Mouse (Mus musculus) spleen, adult 18-20 months (tissue): ENCODE measurements at regions not wholly inside any gene's neighbourhood (a gene's known extent, or its start where the extent isn't known, plus 50 kb on each side); places are given as distances from the start of the nearest gene placed in this dataset.

Experiments
- DNase-seq, 2 experiments: peaks; one replicate each; pipeline ENCODE4 v3.0.0; 2022; ENCODE audit warnings: mixed read lengths in 2 of 2

- DNase-seq, result no peak
These were observed 359.3 kb downstream of the Cenpc1 start for GRCm38 (mm10) chr5:85706084-85706483.

GRCm38 (mm10) chr5:85677872-85678271 lies 387.5 kb downstream of the Cenpc1 start:
- no peak for DNase-seq

GRCm38 (mm10) chr5:85671121-85671520 lies 394.3 kb downstream of the Cenpc1 start:
- DNase-seq, result no peak

- no peak for DNase-seq
These were observed 403.9 kb downstream of the Cenpc1 start for GRCm38 (mm10) chr5:85661487-85661886.

GRCm38 (mm10) chr5:85621078-85621477 lies 444.3 kb downstream of the Cenpc1 start:
- no peak for DNase-seq

GRCm38 (mm10) chr5:85614783-85615182 lies 450.6 kb downstream of the Cenpc1 start:
- no peak for DNase-seq

- no peak for DNase-seq
These were observed 452.8 kb downstream of the Cenpc1 start for GRCm38 (mm10) chr5:85612606-85613005.

- no peak for DNase-seq
These were observed 456.3 kb downstream of the Cenpc1 start for GRCm38 (mm10) chr5:85609104-85609503.

- DNase-seq, result no peak
These were observed 467.2 kb downstream of the Cenpc1 start for GRCm38 (mm10) chr5:85598164-85598563.

GRCm38 (mm10) chr5:85595082-85595447 lies 470.3 kb downstream of the Cenpc1 start:
- no peak for DNase-seq

- DNase-seq, result no peak
These were observed 470.8 kb downstream of the Cenpc1 start for GRCm38 (mm10) chr5:85594413-85595081.

GRCm38 (mm10) chr5:85592236-85592635 lies 473.1 kb downstream of the Cenpc1 start:
- DNase-seq, result no peak

- no peak for DNase-seq
These were observed 478.7 kb downstream of the Cenpc1 start for GRCm38 (mm10) chr5:85586727-85587126.

GRCm38 (mm10) chr5:85572531-85572930 lies 492.9 kb downstream of the Cenpc1 start:
- no peak for DNase-seq

- DNase-seq, result no peak
These were observed 493.4 kb downstream of the Cenpc1 start for GRCm38 (mm10) chr5:85571967-85572366.

GRCm38 (mm10) chr5:85571381-85571780 lies 494.0 kb downstream of the Cenpc1 start:
- DNase-seq, result no peak

GRCm38 (mm10) chr5:85536329-85536728 lies 529.1 kb downstream of the Cenpc1 start:
- DNase-seq, result no peak

GRCm38 (mm10) chr5:85525385-85526194 lies 539.8 kb downstream of the Cenpc1 start:
- DNase-seq, result no peak

- no peak for DNase-seq
These were observed 560.1 kb downstream of the Cenpc1 start for GRCm38 (mm10) chr5:85505244-85505643.

- no peak for DNase-seq
These were observed 568.1 kb downstream of the Cenpc1 start for GRCm38 (mm10) chr5:85497261-85497660.

- DNase-seq, result no peak
These were observed 579.6 kb downstream of the Cenpc1 start for GRCm38 (mm10) chr5:85485733-85486322.

GRCm38 (mm10) chr5:85485157-85485556 lies 580.2 kb downstream of the Cenpc1 start:
- no peak for DNase-seq

GRCm38 (mm10) chr5:85467811-85468210 lies 597.6 kb downstream of the Cenpc1 start:
- no peak for DNase-seq

- DNase-seq, result no peak
These were observed 598.2 kb downstream of the Cenpc1 start for GRCm38 (mm10) chr5:85467151-85467550.
